Mouse (Mus musculus): ENCODE results near the gene Alpk1. TPM values are rescaled to one million over a fixed set of nuclear protein-coding genes. Genes with fewer than 3 reads are reported as not detected.

Gene Alpk1
- total RNA-seq (2021): 10 to 100 TPM in 1 of 2 experiments, 1 to 10 TPM in 1; 8.4 to 10.0 TPM
- long read RNA-seq, experiment 1, partial matches to known transcripts: 1 of 3 reads
- long read RNA-seq, experiment 1, other reads (novel, unspliced or antisense): 2 of 3 reads
- long read RNA-seq, experiment 2, partial matches to known transcripts: 1 of 5 reads
- long read RNA-seq, experiment 2, other reads (novel, unspliced or antisense): 4 of 5 reads

- DNase-seq (ENCODE audit: low spot score in 2 of 2): peak; percentile 21 to 37
Measured at GRCm38 (mm10) chr3:127780021-127780644, at the start of gene Alpk1. Alpk1 (minus strand) TSS chr3:127780527.

GRCm38 (mm10) chr3:127827123-127827522, 46.8 kb upstream of the Alpk1 start:
- no peak for DNase-seq (ENCODE audit: low spot score in 2 of 2)

- no peak for DNase-seq (ENCODE audit: low spot score in 2 of 2)
Measured at GRCm38 (mm10) chr3:127826503-127826902, 46.2 kb upstream of the Alpk1 start.

GRCm38 (mm10) chr3:127823886-127824863, 43.8 kb upstream of the Alpk1 start:
- no peak for DNase-seq (ENCODE audit: low spot score in 2 of 2)

- DNase-seq (ENCODE audit: low spot score in 2 of 2): no peak
Measured at GRCm38 (mm10) chr3:127821209-127821608, 40.9 kb upstream of the Alpk1 start.

GRCm38 (mm10) chr3:127820400-127820799, 40.1 kb upstream of the Alpk1 start:
- no peak for DNase-seq (ENCODE audit: low spot score in 2 of 2)

GRCm38 (mm10) chr3:127818694-127819663, 38.7 kb upstream of the Alpk1 start:
- no peak for DNase-seq (ENCODE audit: low spot score in 2 of 2)

GRCm38 (mm10) chr3:127817120-127817683, 36.9 kb upstream of the Alpk1 start:
- no peak for DNase-seq (ENCODE audit: low spot score in 2 of 2)

GRCm38 (mm10) chr3:127809103-127809502, 28.8 kb upstream of the Alpk1 start:
- no peak for DNase-seq (ENCODE audit: low spot score in 2 of 2)

GRCm38 (mm10) chr3:127807846-127808245, 27.5 kb upstream of the Alpk1 start:
- DNase-seq (ENCODE audit: low spot score in 2 of 2): no peak

GRCm38 (mm10) chr3:127805991-127806390, 25.7 kb upstream of the Alpk1 start:
- no peak for DNase-seq (ENCODE audit: low spot score in 2 of 2)

GRCm38 (mm10) chr3:127805071-127805470, 24.7 kb upstream of the Alpk1 start:
- DNase-seq (ENCODE audit: low spot score in 2 of 2): no peak

GRCm38 (mm10) chr3:127804439-127804838, 24.1 kb upstream of the Alpk1 start:
- no peak for DNase-seq (ENCODE audit: low spot score in 2 of 2)

- no peak for DNase-seq (ENCODE audit: low spot score in 2 of 2)
Measured at GRCm38 (mm10) chr3:127802814-127803213, 22.5 kb upstream of the Alpk1 start.

GRCm38 (mm10) chr3:127801162-127801561, 20.8 kb upstream of the Alpk1 start:
- no peak for DNase-seq (ENCODE audit: low spot score in 2 of 2)

- DNase-seq (ENCODE audit: low spot score in 2 of 2): no peak
Measured at GRCm38 (mm10) chr3:127796271-127796670, 15.9 kb upstream of the Alpk1 start.

GRCm38 (mm10) chr3:127795762-127796161, 15.4 kb upstream of the Alpk1 start:
- no peak for DNase-seq (ENCODE audit: low spot score in 2 of 2)

GRCm38 (mm10) chr3:127793022-127793421, 12.7 kb upstream of the Alpk1 start:
- DNase-seq (ENCODE audit: low spot score in 2 of 2): no peak

GRCm38 (mm10) chr3:127791595-127792561, 11.6 kb upstream of the Alpk1 start:
- DNase-seq (ENCODE audit: low spot score in 2 of 2): no peak

Measured in adrenal gland, postnatal 4 days (tissue).